Mouse (Mus musculus) midbrain, embryonic 15.5 days (tissue): ENCODE results near the gene Chuk. TPM values are rescaled to one million over a fixed set of nuclear protein-coding genes. Genes with fewer than 3 reads are reported as not detected.

Experiments used
- ATAC-seq: fragments of 200-750 bp; cut with Nextera tagmentation; replicated peaks from 2 replicates; pipeline ENCODE4 v1.8.0; 2017; ENCODE audit warnings: moderate TSS enrichment
- H3K27ac ChIP-seq: fragments of 300-500 bp; sonication (generic); 2 replicates; pipeline ENCODE4 v1.5.1; 2015; ENCODE audit warnings: mild to moderate bottlenecking, inconsistent platforms
- H3K27me3 ChIP-seq: fragments of 300-500 bp; sonication (generic); replicated peaks from 2 replicates; pipeline ENCODE4 v1.6.1; 2015; ENCODE audit warnings: inconsistent platforms
- H3K36me3 ChIP-seq: fragments of 300-500 bp; sonication (generic); replicated peaks from 2 replicates; pipeline ENCODE4 v1.6.1; 2015; ENCODE audit warnings: inconsistent platforms
- H3K4me1 ChIP-seq: fragments of 300-500 bp; sonication (generic); 2 replicates; pipeline ENCODE4 v1.6.1; 2015; ENCODE audit warnings: inconsistent platforms
- H3K4me2 ChIP-seq: fragments of 300-500 bp; sonication (generic); 2 replicates; pipeline ENCODE4 v1.6.1; 2015; ENCODE audit warnings: inconsistent platforms, mild to moderate bottlenecking, moderate library complexity
- H3K4me3 ChIP-seq: fragments of 300-500 bp; sonication (generic); 2 replicates; pipeline ENCODE4 v1.5.1; 2015; ENCODE audit warnings: mild to moderate bottlenecking, inconsistent platforms
- H3K9ac ChIP-seq: fragments of 300-500 bp; sonication (generic); 2 replicates; pipeline ENCODE4 v1.6.1; 2015; ENCODE audit warnings: mild to moderate bottlenecking, inconsistent platforms
- H3K9me3 ChIP-seq: fragments of 300-500 bp; sonication (generic); 2 replicates; pipeline ENCODE4 v1.6.1; 2016; ENCODE audit warnings: inconsistent platforms
- WGBS: fragments of 180-500 bp; shearing (Covaris S2); methylation state at CpG from one replicate; pipeline ENCODE4 v1.1.7; 2015; ENCODE audit warnings: mixed read lengths; 5-methylcytosine and 5-hydroxymethylcytosine counted together
- polyA plus RNA-seq: library from polyadenylated mRNA; unstranded; fragments of >200 nt; fragmentation: Nextera tagmentation; extraction: Ambion mirVana; gene quantifications from 2 replicates; pipeline ENCODE4 v1.2.1, GENCODE M21; 2015

The Chuk gene
- polyA plus RNA-seq, 1 experiment from 2014 or later = 68.0 TPM

GRCm38 (mm10) chr19:44024921-44025585 lies 82.2 kb downstream of the Chuk start:
- no peak for ATAC-seq
- H3K27me3 ChIP-seq = no peaks in the 10 kb centered on the region

More at GRCm38 (mm10) chr19:44024921-44025585, 82.2 kb downstream of the Chuk start:
- Histone ChIP-seq H3K9ac (no peak overlapping the region), H3K4me1 (no peaks in the 10 kb centered on the region), H3K4me2 (no peak overlapping the region), H3K9me3 (no peaks in the 10 kb centered on the region), H3K27ac (no peak overlapping the region), H3K36me3 (no peaks in the 10 kb centered on the region), H3K4me3 (no peak overlapping the region)
- WGBS = 90% methylated on average over 13 of the region's 13 CpGs

Other genes with a start within 250 kb of the Chuk start
- gene Dnmbp, start 167.3 kb downstream of the Chuk start, polyA plus RNA-seq = 8.1 and 8.8 TPM in 2 replicates
- 0.26 and 0.41 TPM in 2 replicates for gene Cpn1, start 120.9 kb downstream of the Chuk start, polyA plus RNA-seq
- gene Cyp2c23, start 78.3 kb downstream of the Chuk start, polyA plus RNA-seq = not detected in 2 replicates
- 22.6 and 23.3 TPM in 2 replicates for gene Erlin1, start 37.7 kb downstream of the Chuk start, polyA plus RNA-seq
- 29.6 and 37.4 TPM in 2 replicates for gene Cwf19l1, start 28.4 kb upstream of the Chuk start, polyA plus RNA-seq
- 143 and 159 TPM in 2 replicates for gene Bloc1s2, start 39.0 kb upstream of the Chuk start, polyA plus RNA-seq
- gene Pkd2l1, start 85.0 kb upstream of the Chuk start, polyA plus RNA-seq = 0.06 TPM in 2 replicates
- gene Scd3, start 95.8 kb upstream of the Chuk start, polyA plus RNA-seq = 5.7 TPM in 2 replicates
- gene Scd2, start 186.2 kb upstream of the Chuk start, polyA plus RNA-seq = 251 and 253 TPM in 2 replicates
- gene Scd4, start 225.6 kb upstream of the Chuk start, polyA plus RNA-seq = 0.08 and 0.13 TPM in 2 replicates